Mouse (Mus musculus): ENCODE measurements at regions not wholly inside any gene's neighbourhood (a gene's known extent, or its start where the extent isn't known, plus 50 kb on each side); places are given as distances from the start of the nearest gene placed in this dataset.

DNA sequence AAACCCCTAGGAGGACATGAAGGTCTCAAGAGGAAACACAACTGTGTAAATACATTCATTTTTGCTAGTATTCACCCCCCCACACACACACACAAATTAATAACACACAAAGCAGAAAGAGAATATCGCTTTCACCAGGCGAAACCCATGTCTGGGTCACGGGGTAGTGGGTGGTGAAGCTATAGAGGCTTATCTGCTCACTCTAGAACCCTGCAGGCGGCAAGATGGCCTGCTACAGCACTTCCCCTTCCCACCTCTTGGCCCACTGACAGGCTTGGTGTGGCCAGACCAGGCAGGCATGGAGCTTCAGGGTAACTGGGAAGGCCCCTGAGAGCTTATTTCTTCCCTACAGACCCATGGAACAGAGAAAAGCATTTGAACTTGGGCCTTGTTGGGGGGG lies 119.6 kb downstream of the 2410131K14Rik start:
- TF ChIP-seq CTCF (IDR thresholded peaks at IDR 0.05; ENCODE audit: low read depth, low read length) (no peak), GATA1 (IDR thresholded peaks at IDR 0.05; ENCODE audit: borderline replicate concordance, low read length) (no peak), TAL1 (conservative IDR thresholded peaks at IDR 0.05; ENCODE audit: low read depth, low read length) (no peak), GATA2 (IDR thresholded peaks at IDR 0.05; ENCODE audit: borderline replicate concordance, low read depth, low read length) (no peak), POLR2AphosphoS5 (IDR thresholded peaks at IDR 0.05; ENCODE audit: insufficient replicate concordance, low read depth, low read length) (no peak)

All from G1E (cell line).